Mouse (Mus musculus): Measurements from ENCODE around the gene Dagla.

Dagla gene

GRCm38 (mm10) chr19:10307351-10307750, 2.7 kb upstream of the Dagla start:
- DNase-seq (ENCODE audit: low read depth) = no peak

GRCm38 (mm10) chr19:10306521-10307243, 2.0 kb upstream of the Dagla start:
- DNase-seq (ENCODE audit: low read depth) = no peak

DNA sequence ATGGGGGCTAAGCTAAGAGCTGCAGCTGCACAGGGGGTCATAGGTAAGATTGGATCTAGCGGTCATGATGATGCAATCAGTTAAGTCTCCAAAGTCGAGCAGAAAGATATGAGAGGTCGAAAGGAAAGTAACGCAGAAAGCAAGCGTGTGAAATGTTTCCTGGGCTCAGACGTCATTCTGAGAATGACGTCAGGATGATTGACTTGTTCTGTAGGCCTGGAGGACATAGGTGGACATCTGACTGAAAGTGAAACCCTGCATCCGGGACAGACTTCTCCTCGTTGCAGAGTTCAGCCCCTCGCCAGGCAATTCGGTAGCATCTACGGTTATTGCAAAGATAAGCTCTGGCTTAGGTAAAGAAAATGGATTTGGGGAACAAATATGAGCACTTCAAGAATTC, 963 bp upstream of the Dagla start:
- DNase-seq (ENCODE audit: low read depth) = no peak

DNA sequence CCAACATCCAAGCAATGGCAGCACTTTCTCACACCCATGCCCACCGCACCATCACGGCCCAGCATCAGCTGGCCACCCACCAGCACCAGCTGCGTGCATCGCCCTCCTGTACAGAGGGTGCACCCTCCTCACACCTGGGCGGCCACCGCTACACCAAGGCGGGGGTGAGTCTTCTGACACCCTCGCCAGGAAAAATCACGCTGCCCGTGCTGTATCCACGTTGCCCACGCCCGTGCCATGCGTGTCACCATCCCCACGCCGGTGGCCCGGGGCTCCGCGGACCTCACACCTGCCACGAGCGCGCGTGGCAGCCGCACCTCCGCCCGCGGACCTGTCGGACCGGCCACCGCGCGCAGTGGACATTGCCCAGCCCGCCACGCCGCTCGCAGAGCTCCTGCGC, 282 bp downstream of the Dagla start:
- no peak for DNase-seq (ENCODE audit: low read depth)

DNA sequence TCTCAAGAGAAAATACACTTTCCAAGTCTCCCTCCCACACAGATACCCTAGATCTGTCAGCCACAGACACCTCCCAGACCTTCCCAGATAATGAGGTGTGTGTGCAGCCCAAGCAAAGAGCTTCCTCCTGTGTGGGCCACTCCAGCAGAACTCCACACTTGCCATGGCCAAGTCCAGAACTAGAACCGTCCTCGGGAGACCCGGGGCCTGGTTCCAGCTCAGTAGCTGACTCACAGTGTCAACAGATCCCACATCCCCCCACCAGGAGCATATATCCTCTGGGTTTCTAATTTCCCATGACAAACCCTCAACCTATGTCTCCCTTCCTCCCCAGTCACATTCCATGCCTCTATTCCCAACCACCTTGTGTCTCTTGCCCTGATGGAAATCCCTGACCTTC, 1.8 kb downstream of the Dagla start:
- no peak for DNase-seq (ENCODE audit: low read depth)

DNA sequence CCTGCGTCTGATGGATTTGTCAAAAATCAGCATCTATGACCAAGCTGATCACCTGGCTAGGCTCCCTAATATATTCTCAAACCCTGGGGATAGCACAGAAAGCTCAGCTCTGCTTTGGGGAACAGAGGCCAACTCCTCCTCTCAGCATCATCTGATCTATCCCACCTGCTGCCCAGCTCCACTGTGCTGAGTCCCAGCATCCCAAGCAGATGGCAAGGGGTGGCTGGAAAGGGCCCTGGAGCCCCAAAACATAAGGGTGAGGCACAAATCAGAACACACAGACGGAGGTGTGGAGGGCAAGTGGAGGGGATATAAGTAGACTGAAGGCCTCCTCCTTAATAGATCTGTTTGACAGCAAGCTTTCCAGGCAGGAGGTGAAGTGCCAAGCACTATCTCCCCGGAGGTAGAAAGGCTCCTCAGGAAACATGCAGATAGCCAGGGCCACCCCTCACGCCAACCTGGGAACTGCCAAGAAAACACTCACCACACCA, 2.8 kb downstream of the Dagla start:
- DNase-seq (ENCODE audit: low read depth) = no peak

DNA sequence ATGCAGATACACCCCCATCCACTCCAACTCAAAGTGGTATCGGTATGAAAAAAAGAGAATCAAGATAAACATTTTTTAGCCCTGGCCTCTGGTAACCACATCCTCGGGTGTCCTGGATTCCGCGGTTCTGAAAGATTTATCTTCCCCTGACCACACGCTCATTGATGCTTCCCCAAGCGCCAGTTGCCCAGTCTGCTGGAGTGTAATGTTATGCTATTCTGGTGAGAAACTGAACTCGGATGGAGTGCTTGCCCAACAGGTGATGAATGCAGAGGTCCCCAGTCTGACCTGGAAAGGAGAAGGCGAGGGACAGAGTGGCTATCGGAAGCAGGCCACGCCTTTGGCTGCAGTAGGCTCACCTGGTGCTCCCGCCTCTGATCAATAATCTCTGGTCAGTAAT, 3.4 kb downstream of the Dagla start:
- DNase-seq (ENCODE audit: low read depth) = no peak

DNA sequence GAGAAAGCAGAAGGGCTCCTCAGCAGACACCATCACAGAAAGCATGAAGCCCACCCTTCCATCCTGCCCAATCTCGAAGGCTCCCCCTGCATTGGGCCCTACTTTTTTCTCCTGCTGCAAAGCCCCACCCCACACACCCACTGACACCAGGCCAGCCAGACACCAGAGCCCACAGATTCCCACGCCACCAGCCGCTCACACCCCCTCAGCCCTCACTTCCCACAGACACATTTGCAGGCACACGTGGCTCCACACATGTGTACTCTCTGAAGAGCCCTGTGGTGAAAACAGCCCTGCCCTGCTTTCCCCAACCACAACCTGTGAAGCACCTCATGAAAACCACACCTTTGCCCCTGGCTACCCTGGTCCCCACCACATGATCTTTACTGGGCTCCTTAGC, 3.9 kb downstream of the Dagla start:
- no peak for DNase-seq (ENCODE audit: low read depth)

- no peak for DNase-seq (ENCODE audit: low read depth)
These were observed 6.4 kb downstream of the Dagla start for GRCm38 (mm10) chr19:10298268-10298667.

DNA sequence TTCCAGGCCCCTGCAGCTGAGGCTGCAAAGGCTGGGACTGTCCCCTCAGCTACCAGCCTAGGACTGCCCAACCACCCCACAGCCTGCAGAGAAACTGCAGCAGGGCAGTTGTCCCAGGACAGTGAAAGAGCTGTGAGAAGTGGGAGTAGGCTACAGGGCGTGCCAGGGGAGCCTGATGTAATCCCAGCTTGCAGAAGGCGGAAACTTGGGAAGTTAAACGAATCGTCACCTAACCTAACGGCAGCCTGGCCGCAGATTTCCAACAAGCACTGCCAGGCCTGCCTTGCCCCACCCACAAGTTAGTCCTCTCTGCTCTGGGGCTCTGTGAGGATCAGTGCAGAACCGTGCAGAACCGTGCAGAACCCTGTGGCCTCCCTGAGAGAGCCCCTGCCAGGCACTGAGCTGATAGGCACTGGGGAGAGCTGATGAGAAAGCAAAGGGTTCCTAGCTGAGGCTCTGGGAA, 7.6 kb downstream of the Dagla start:
- peak; percentile 81 for DNase-seq (ENCODE audit: low read depth)

- no peak for DNase-seq (ENCODE audit: low read depth)
These were observed 8.4 kb downstream of the Dagla start for GRCm38 (mm10) chr19:10296306-10296705.

DNA sequence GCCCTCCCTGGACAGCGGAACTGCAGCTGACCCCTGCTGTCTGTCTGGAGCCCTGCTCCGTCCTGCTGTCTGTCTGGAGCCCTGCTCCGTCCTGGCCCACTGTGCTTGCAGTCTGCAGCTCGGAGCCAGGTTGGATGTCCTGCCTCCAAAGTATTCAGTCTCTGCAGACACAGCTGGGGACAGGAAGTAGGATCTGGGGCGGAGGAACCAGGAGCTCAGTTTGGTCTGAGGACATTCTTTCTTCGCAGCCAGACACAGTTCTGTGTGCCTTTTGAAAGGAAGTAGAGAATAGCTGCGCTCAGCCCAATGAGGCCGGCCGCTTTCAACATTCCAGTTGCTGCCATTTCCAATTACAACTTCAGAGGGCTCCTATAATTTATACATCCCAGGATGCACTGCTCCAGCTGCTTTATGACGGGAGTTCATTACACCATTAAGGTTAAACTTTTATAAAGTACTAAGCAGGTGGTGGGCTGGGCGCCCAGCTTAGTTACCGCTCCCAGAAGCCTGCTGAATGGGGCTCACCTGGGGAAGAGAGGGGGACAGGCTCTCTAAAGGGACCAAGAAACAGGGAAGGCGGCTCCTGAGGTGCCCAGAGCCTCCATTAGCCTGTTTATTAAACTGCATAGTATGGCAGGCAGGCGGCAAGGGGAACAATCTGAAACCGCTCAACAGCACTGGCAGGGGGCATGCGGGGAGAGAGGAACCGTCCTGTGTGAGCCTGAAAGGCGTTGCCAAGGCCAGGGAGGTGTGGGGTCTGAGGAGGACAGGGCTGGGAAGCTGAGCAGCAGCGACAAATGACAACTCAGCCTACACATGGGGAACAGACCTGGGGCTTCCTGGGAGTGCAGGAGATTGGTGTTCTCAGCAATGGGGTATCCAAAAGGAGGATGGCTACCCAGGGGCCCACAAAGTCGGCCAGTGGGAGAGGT, 9.8 kb downstream of the Dagla start:
- no peak for DNase-seq (ENCODE audit: low read depth)

- no peak for DNase-seq (ENCODE audit: low read depth)
These were observed 10.7 kb downstream of the Dagla start for GRCm38 (mm10) chr19:10293987-10294386.

DNA sequence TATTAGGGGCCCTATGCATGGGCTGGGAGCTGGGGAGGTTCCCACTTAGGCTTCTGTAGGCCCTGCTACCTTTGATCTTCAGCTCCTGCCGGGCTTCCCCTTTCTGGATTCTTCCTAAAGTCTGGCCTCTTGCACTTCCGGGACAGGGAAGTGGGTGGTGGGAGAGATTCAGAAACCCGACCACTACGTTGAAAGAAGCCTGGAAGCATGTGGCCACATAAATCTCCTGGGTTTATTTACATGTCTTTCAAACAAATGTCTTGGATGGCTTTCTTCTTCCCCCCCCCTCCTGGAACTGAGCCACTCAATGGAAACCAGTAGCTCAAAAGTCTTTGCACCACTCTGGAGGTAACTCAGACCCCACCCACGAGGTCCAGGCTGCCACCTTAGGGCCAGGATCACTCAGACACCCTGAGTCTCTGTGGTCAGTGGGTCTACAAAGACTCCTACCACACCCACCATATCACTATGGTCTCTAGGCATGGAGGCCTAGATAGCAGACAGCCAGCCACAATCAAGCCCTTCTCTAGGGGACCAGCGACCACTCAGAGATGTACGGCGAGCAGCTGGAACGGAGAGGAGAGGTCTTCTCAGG, 12.7 kb downstream of the Dagla start:
- DNase-seq (ENCODE audit: low read depth) = no peak

- DNase-seq (ENCODE audit: low read depth) = no peak
These were observed 14.3 kb downstream of the Dagla start for GRCm38 (mm10) chr19:10290153-10290945.

GRCm38 (mm10) chr19:10289609-10290150, 15.0 kb downstream of the Dagla start:
- DNase-seq (ENCODE audit: low read depth) = no peak

DNA sequence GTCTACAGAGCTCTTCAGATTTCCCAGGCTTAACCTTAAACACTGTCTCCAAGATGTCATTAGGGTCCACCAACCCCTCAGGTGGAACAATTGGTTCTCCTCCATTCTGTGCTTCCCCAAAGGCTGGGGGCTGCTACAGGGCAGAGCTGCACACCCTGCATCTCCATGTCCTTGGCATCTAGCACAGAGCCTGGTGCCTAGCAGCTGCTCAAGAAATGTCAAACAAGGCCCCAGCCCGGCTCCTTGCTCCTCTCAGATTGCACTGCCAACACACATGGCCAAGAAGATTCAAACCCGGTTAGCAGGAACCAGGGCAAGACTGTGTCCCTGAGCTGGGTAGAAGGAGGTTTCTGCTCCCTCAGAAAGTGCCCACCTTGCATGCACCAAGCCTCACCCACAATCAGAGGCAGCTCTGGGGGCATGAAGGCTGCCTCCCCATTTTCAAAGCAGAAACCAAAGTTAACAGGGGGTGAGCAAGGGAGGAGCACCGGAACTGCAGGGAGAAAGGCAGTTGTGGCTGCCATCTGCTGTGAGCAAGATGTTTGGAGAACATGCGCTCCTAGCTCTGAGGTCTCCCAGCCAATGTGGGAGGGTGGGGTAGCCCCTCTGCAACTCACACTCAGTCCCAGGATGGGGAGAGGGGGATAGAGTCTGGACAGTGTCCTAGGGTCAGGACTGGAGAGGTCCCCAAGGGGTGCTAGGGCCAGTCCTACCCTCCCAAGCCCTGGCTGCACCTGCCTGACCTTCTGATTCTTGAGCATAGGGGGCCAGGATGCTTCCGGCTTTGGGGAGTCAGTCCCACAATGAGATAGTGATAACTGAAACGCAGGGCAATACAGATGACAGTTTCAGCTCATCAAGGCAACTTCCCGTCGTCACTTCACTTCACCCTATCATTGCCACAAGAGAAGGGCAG, 16.3 kb downstream of the Dagla start:
- no peak for DNase-seq (ENCODE audit: low read depth)

DNA sequence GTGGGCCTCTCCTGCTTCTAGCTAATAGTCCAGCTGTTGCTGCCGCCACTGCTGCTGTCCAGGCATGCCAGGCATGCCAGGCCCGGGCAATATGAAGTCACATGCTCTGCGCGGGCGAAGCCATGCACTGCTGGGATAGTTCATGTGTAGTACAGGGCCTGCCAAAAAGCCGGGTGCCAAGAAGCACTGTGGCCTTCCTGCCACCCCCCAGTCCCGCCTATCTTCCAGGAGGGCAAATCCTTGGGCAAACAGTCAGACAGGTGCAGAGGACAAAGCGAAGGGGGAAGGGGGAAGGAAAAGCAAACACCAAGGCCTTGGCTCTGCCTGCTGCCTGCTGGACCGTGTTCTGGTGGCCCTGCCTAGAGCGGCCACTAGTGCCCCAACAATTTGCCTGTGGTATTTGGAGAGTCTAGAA, 18.2 kb downstream of the Dagla start:
- no peak for DNase-seq (ENCODE audit: low read depth)

GRCm38 (mm10) chr19:10280771-10281540, 23.7 kb downstream of the Dagla start:
- no peak for DNase-seq (ENCODE audit: low read depth)

GRCm38 (mm10) chr19:10279668-10280067, 25.0 kb downstream of the Dagla start:
- peak; percentile 63 for DNase-seq (ENCODE audit: low read depth)

Measured in fibroblast of lung, adult 2 months (primary cell).